Mouse (Mus musculus): ENCODE measurements around the gene Orc5.

- TF ChIP-seq RAD21 (IDR thresholded peaks at IDR 0.05; ENCODE audit: low read depth, low read length) (no peak), GABPA (IDR thresholded peaks at IDR 0.05; ENCODE audit: low read depth, low read length) (no peak), CTCF (IDR thresholded peaks at IDR 0.05 in 2 of 3, conservative IDR thresholded peaks at IDR 0.05 in 1 of 3; ENCODE audit: control insufficient read depth in 1 of 3, insufficient read depth in 1 of 3, low read depth in 2 of 3, low read length in 3 of 3, poor library complexity in 1 of 3, severe bottlenecking in 1 of 3) (no peak), EP300 (IDR thresholded peaks at IDR 0.05; ENCODE audit: low read depth in 1 of 2, low read length in 2 of 2) (no peak), SMC3 (IDR thresholded peaks at IDR 0.05; ENCODE audit: low read depth, low read length) (no peak), GATA1 (IDR thresholded peaks at IDR 0.05; ENCODE audit: low read depth, low read length) (no peak), POLR2A (IDR thresholded peaks at IDR 0.05; ENCODE audit: control insufficient read depth in 1 of 2, insufficient read depth in 1 of 2, low read depth in 1 of 2, low read length in 2 of 2, poor library complexity in 1 of 2) (no peak), ETS1 (IDR thresholded peaks at IDR 0.05; ENCODE audit: low read depth, low read length) (no peak), JUND (IDR thresholded peaks at IDR 0.05; ENCODE audit: low read depth, low read length) (no peak), MYC (IDR thresholded peaks at IDR 0.05; ENCODE audit: low read depth, low read length) (no peak), CHD1 (IDR thresholded peaks at IDR 0.05; ENCODE audit: low read depth, low read length) (no peak), ZNF384 (IDR thresholded peaks at IDR 0.05; ENCODE audit: low read depth, low read length) (no peak), NELFE (IDR thresholded peaks at IDR 0.05; ENCODE audit: low read depth, low read length) (no peak), TAL1 (IDR thresholded peaks at IDR 0.05; ENCODE audit: low read length) (no peak)
Observed at GRCm38 (mm10) chr5:22565708-22566107, 15.5 kb upstream of the Orc5 start.
